In the genomic region with DNA sequence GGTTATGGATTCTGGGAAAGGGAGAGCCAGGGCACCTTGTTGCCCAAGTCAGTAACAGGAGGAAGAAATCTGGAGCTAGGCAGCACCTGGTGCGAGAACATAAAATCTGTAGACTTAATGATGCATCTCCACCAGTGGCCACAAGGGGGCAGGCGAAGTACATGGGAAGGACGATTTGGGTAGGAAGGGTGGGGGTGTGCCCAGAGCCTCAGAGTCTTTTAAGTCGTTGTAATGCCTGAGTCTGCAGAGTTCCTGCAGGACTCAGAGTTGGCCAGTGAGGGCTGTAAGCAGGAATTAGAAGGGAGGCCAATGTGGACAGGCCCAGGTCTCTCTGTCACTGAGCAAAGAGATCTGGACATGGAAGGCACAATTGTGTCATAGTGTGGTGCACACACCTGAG, we compare ENCODE assay signal across 9 mouse cellular contexts. TPM values are rescaled to one million over a fixed set of nuclear protein-coding genes. Genes with fewer than 3 reads are reported as not detected.
A peak's percentile ranks its signal among the peaks of the same experiment; 100 is the strongest.
DNase-seq lines count a peak whose midpoint lies in the region; ATAC-seq and TF ChIP-seq lines count a peak whose summit lies in the region.
"Had no signal": no experiment of that assay in that cellular context is flagged by ENCODE, and none has a peak within 500 bp of the region (broad histone marks: within the 10 kb centered on the region; RNA-seq: fewer than 3 reads in every experiment).

No protein-coding gene starts in this region.

- H3K4me3 ChIP-seq in MEL (ENCODE audit: control insufficient read depth in 1 of 2, insufficient read depth in 1 of 2, low read depth in 2 of 2, low read length in 2 of 2) = no peak overlapping the region
- no peak overlapping the region for H3K4me3 ChIP-seq in forebrain, embryonic 14.5 days (ENCODE audit: low read depth, low read length)
- H3K4me3 ChIP-seq in hindbrain, embryonic 11.5 days (ENCODE audit: low read depth, low read length) = no peak overlapping the region
- H3K4me3 ChIP-seq: liver, embryonic 15.5 days had no signal

- ATAC-seq in forebrain, embryonic 14.5 days = peak; percentile 52
- peak; percentile 64; the same call in 1 of the 2 replicates for ATAC-seq in hindbrain, embryonic 11.5 days (ENCODE audit: low FRiP score)

- H3K9me3 ChIP-seq in MEL (replicated peaks; ENCODE audit: insufficient read depth, low read length) = no peaks in the 10 kb centered on the region
- H3K9me3 ChIP-seq in forebrain, embryonic 14.5 days (replicated peaks; ENCODE audit: control insufficient read depth, low read length) = no peaks in the 10 kb centered on the region
- no peaks in the 10 kb centered on the region for H3K9me3 ChIP-seq in hindbrain, embryonic 11.5 days (ENCODE audit: control insufficient read depth, low read length)
- H3K9me3 ChIP-seq: liver, embryonic 15.5 days had no signal

- H3K4me1 ChIP-seq in MEL (ENCODE audit: control insufficient read depth in 1 of 2, insufficient read depth in 2 of 2, low read length in 2 of 2) = no peaks in the 10 kb centered on the region
- no peaks in the 10 kb centered on the region for H3K4me1 ChIP-seq in forebrain, embryonic 14.5 days (ENCODE audit: control insufficient read depth, insufficient read depth, low read length)
- no peaks in the 10 kb centered on the region for H3K4me1 ChIP-seq in hindbrain, embryonic 11.5 days (replicated peaks; ENCODE audit: control insufficient read depth, insufficient read depth, low read length)
- H3K4me1 ChIP-seq: liver, embryonic 15.5 days had no signal

- WGBS in forebrain, embryonic 14.5 days = 3% methylated on average over 4 of the region's 4 CpGs
- WGBS in hindbrain, embryonic 11.5 days = 2% methylated on average over 4 of the region's 4 CpGs

- no peaks in the 10 kb centered on the region for H3K79me2 ChIP-seq in MEL (ENCODE audit: control insufficient read depth, insufficient read depth, low read length, poor library complexity)

- DNase-seq in MEL (ENCODE audit: low read depth, low spot score) = peak; percentile 87
- DNase-seq in c-Kit-positive CD71-positive TER-119-positive erythroid progenitor cells, embryonic 14.5 days (ENCODE audit: low spot score) = peak; percentile 68
- DNase-seq in forebrain, embryonic 14.5 days (ENCODE audit: low spot score) = peak; percentile 93
- peak; percentile 94 for DNase-seq in hindbrain, embryonic 11.5 days (ENCODE audit: low spot score)
- DNase-seq in layer of hippocampus, adult 9-10 months (ENCODE audit: low spot score) = peak; percentile 78
- DNase-seq in lung, postnatal 4 days = peak; percentile 72 to 87
- peak; percentile 84 for DNase-seq in right cerebral cortex, adult 18-20 months
- DNase-seq in urinary bladder, adult 2 months (ENCODE audit: low spot score) = peak; percentile 72

- H3K27me3 ChIP-seq in MEL (ENCODE audit: control insufficient read depth in 1 of 2, insufficient read depth in 2 of 2, low read length in 2 of 2) = peaks cover 0 to 3% of the 10 kb centered on the region in 2 experiments; a peak in 1 of 4 replicates
- no peaks in the 10 kb centered on the region for H3K27me3 ChIP-seq in forebrain, embryonic 14.5 days (replicated peaks; ENCODE audit: control insufficient read depth, insufficient read depth, low read length)
- peaks cover 6% of the 10 kb centered on the region for H3K27me3 ChIP-seq in hindbrain, embryonic 11.5 days (ENCODE audit: control insufficient read depth, insufficient read depth, low read length)

- TF ChIP-seq RAD21 in MEL (IDR thresholded peaks at IDR 0.05; ENCODE audit: low read depth, low read length) = peak; percentile 99

- no peak overlapping the region for H3K4me2 ChIP-seq in forebrain, embryonic 14.5 days (ENCODE audit: low read length)
- H3K4me2 ChIP-seq in hindbrain, embryonic 11.5 days (replicated peaks; ENCODE audit: low read depth, low read length) = no peak overlapping the region
- H3K4me2 ChIP-seq: liver, embryonic 15.5 days had no signal

- H3K9ac ChIP-seq in MEL (ENCODE audit: control insufficient read depth, low read depth, low read length, poor library complexity, severe bottlenecking) = no peak overlapping the region
- H3K9ac ChIP-seq in forebrain, embryonic 14.5 days (ENCODE audit: low read length) = no peak overlapping the region
- no peak overlapping the region for H3K9ac ChIP-seq in hindbrain, embryonic 11.5 days (ENCODE audit: low read depth, low read length)
- H3K9ac ChIP-seq: liver, embryonic 15.5 days had no signal

- TF ChIP-seq POLR2A in MEL (IDR thresholded peaks at IDR 0.05; ENCODE audit: control insufficient read depth in 1 of 2, insufficient read depth in 1 of 2, low read depth in 1 of 2, low read length in 2 of 2, poor library complexity in 1 of 2) = no peak

- no peaks in the 10 kb centered on the region for H3K36me3 ChIP-seq in MEL (ENCODE audit: control insufficient read depth in 1 of 2, insufficient read depth in 2 of 2, low read length in 2 of 2)
- H3K36me3 ChIP-seq in forebrain, embryonic 14.5 days (ENCODE audit: control insufficient read depth, insufficient read depth, low read length) = no peaks in the 10 kb centered on the region; the same call in 1 of the 2 replicates
- H3K36me3 ChIP-seq in hindbrain, embryonic 11.5 days (ENCODE audit: control insufficient read depth, insufficient read depth, low read length) = no peaks in the 10 kb centered on the region
- H3K36me3 ChIP-seq: liver, embryonic 15.5 days had no signal

- no peak for TF ChIP-seq EP300 in MEL (IDR thresholded peaks at IDR 0.05; ENCODE audit: low read depth in 1 of 2, low read length in 2 of 2)

- no peak overlapping the region for H3K27ac ChIP-seq in MEL (ENCODE audit: control insufficient read depth, low read depth, low read length)
- no peak overlapping the region for H3K27ac ChIP-seq in forebrain, embryonic 14.5 days (ENCODE audit: low read depth, low read length)
- no peak overlapping the region for H3K27ac ChIP-seq in hindbrain, embryonic 11.5 days (ENCODE audit: low read depth, low read length)
- H3K27ac ChIP-seq: liver, embryonic 15.5 days had no signal

- TF ChIP-seq CTCF in MEL (IDR thresholded peaks at IDR 0.05 in 2 of 3, conservative IDR thresholded peaks at IDR 0.05 in 1 of 3; ENCODE audit: control insufficient read depth in 1 of 3, insufficient read depth in 1 of 3, low read depth in 2 of 3, low read length in 3 of 3, poor library complexity in 1 of 3, severe bottlenecking in 1 of 3) = peak; percentile 96 to 97 (median 97)

TF ChIP-seq in MEL, 35 proteins besides CTCF, POLR2A, EP300 and RAD21:
- TF ChIP-seq MAZ (IDR thresholded peaks at IDR 0.05; ENCODE audit: low read depth, low read length) (peak; percentile 80; the same call in 1 of the 2 replicates), CHD1 (IDR thresholded peaks at IDR 0.05; ENCODE audit: low read depth, low read length) (no peak), ETS1 (IDR thresholded peaks at IDR 0.05; ENCODE audit: low read depth, low read length) (no peak), TBP (IDR thresholded peaks at IDR 0.05; ENCODE audit: low read depth, low read length) (0 out of 2 replicates have a peak, but pooled peaks have one; percentile 17), TAL1 (IDR thresholded peaks at IDR 0.05; ENCODE audit: low read length) (no peak), ZC3H11A (IDR thresholded peaks at IDR 0.05; ENCODE audit: low read depth, low read length) (peak; percentile 87), POLR2AphosphoS2 (IDR thresholded peaks at IDR 0.05; ENCODE audit: low read length) (no peak), JUND (IDR thresholded peaks at IDR 0.05; ENCODE audit: low read depth, low read length) (no peak), SMC3 (IDR thresholded peaks at IDR 0.05; ENCODE audit: low read depth, low read length) (peak; percentile 92)
TF ChIP-seq in MEL: peak in this region for 4.

RNA-seq across cellular contexts. Expression of a gene that starts 53.8 kb away (rescaled TPM):
- not detected in 2 replicates for total RNA-seq in MEL (2012; rRNA removed)
- polyA plus RNA-seq in MEL (2012; ENCODE audit: insufficient read depth in 1 of 2, insufficient read length in 2 of 2, low read depth in 1 of 2, low replicate concordance in 2 of 2, missing spikeins in 1 of 2) = not detected
- not detected in 2 replicates for polyA plus RNA-seq in forebrain, embryonic 14.5 days (2014; fragmentation: Nextera tagmentation; extraction: Ambion mirVana)
- not detected in 2 replicates for polyA plus RNA-seq in hindbrain, embryonic 11.5 days (2014; fragmentation: Nextera tagmentation; extraction: Ambion mirVana)
- polyA plus RNA-seq in urinary bladder, adult 2 months (2012; rRNA removed) = not detected in 2 replicates
- polyA plus RNA-seq: liver, embryonic 15.5 days had no signal
